Mouse (Mus musculus) cerebellum, adult 9-10 months (tissue): ENCODE results near the gene Arfrp1.
A peak's percentile ranks its signal among the peaks of the same experiment; 100 is the strongest.

Experiments
- DNase-seq: peaks from one replicate; pipeline ENCODE4 v3.0.0; 2022

Gene Arfrp1

GRCm38 (mm10) chr2:181364860-181365596, at the start of gene Arfrp1, which contains the start of gene Zgpat:
Arfrp1 (minus strand) TSS chr2:181365404.
Zgpat (plus strand) TSS chr2:181364928.
- DNase-seq, result peak; percentile 85

GRCm38 (mm10) chr2:181413141-181413540, 47.9 kb upstream of the Arfrp1 start:
- no peak for DNase-seq

- peak; percentile 77 for DNase-seq
These were observed 45.7 kb upstream of the Arfrp1 start for GRCm38 (mm10) chr2:181410760-181411473.

- no peak for DNase-seq
These were observed 44.4 kb upstream of the Arfrp1 start for GRCm38 (mm10) chr2:181409643-181410042.

GRCm38 (mm10) chr2:181403722-181404121, 38.5 kb upstream of the Arfrp1 start:
- no peak for DNase-seq

GRCm38 (mm10) chr2:181401497-181401896, 36.3 kb upstream of the Arfrp1 start:
- DNase-seq, result no peak

- no peak for DNase-seq
These were observed 32.1 kb upstream of the Arfrp1 start for GRCm38 (mm10) chr2:181397207-181397761.

- DNase-seq, result no peak
These were observed 28.9 kb upstream of the Arfrp1 start for GRCm38 (mm10) chr2:181394086-181394485.

- DNase-seq, result peak; percentile 93
These were observed 27.5 kb upstream of the Arfrp1 start for GRCm38 (mm10) chr2:181392600-181393213.

GRCm38 (mm10) chr2:181391541-181391940, 26.3 kb upstream of the Arfrp1 start:
- no peak for DNase-seq

GRCm38 (mm10) chr2:181391022-181391421, 25.8 kb upstream of the Arfrp1 start:
- DNase-seq, result no peak

GRCm38 (mm10) chr2:181390136-181390870, 25.1 kb upstream of the Arfrp1 start:
- DNase-seq, result peak; percentile 81

- DNase-seq, result no peak
These were observed 21.5 kb upstream of the Arfrp1 start for GRCm38 (mm10) chr2:181386663-181387210.

GRCm38 (mm10) chr2:181385885-181386284, 20.7 kb upstream of the Arfrp1 start:
- peak; percentile 90 for DNase-seq

- DNase-seq, result peak; percentile 58
These were observed 19.8 kb upstream of the Arfrp1 start for GRCm38 (mm10) chr2:181384919-181385391.

- peak; percentile 38 for DNase-seq
These were observed 19.3 kb upstream of the Arfrp1 start for GRCm38 (mm10) chr2:181384463-181384862.

- DNase-seq, result no peak
These were observed 16.6 kb upstream of the Arfrp1 start for GRCm38 (mm10) chr2:181381631-181382306.

GRCm38 (mm10) chr2:181381107-181381506, 15.9 kb upstream of the Arfrp1 start:
- DNase-seq, result no peak

GRCm38 (mm10) chr2:181380251-181380650, 15.0 kb upstream of the Arfrp1 start:
- no peak for DNase-seq

- no peak for DNase-seq
These were observed 14.6 kb upstream of the Arfrp1 start, which contains the start of gene Lime1 for GRCm38 (mm10) chr2:181379778-181380177. Lime1 (plus strand) TSS chr2:181380078.

GRCm38 (mm10) chr2:181378701-181379100, 13.5 kb upstream of the Arfrp1 start:
- DNase-seq, result no peak
